Mouse (Mus musculus) olfactory bulb, adult 2 months (tissue): ENCODE measurements around the gene Satb2. TPM values are rescaled to one million over a fixed set of nuclear protein-coding genes. Genes with fewer than 3 reads are reported as not detected.

Source experiments
- H3K27ac ChIP-seq: fragments of 200-500 bp; 2 replicates; pipeline ENCODE4 v1.5.1; 2012; ENCODE audit warnings: low read depth, low read length; ENCODE audit not compliant: insufficient read depth
- H3K4me1 ChIP-seq: fragments of 200-500 bp; 2 replicates; pipeline ENCODE4 v1.6.1; 2012; ENCODE audit warnings: low read length; ENCODE audit not compliant: control insufficient read depth, insufficient read depth
- H3K4me3 ChIP-seq: fragments of 200-500 bp; 2 replicates; pipeline ENCODE4 v1.5.1; 2012; ENCODE audit warnings: mild to moderate bottlenecking, low read depth, low read length, moderate library complexity; ENCODE audit not compliant: insufficient read depth
- CTCF ChIP-seq: fragments of 200-500 bp; IDR thresholded peaks from 2 replicates; pipeline ENCODE4 v1.5.1; 2012; ENCODE audit warnings: low read depth, mild to moderate bottlenecking, low read length, moderate library complexity; ENCODE audit not compliant: insufficient read depth
- POLR2A ChIP-seq: fragments of 200-500 bp; IDR thresholded peaks from 2 replicates; pipeline ENCODE4 v1.6.1; 2012; ENCODE audit warnings: mild to moderate bottlenecking, low read depth, low read length, moderate library complexity; ENCODE audit not compliant: insufficient read depth
- WGBS: fragments of 180-500 bp; shearing (Covaris S2); methylation state at CpG from one replicate; pipeline ENCODE4 v1.1.7; 2018; 5-methylcytosine and 5-hydroxymethylcytosine counted together
- polyA plus RNA-seq: library from polyadenylated mRNA; stranded (reverse); fragments of >200 nt; gene quantifications from 2 replicates; pipeline ENCODE4 v1.2.4, GENCODE M21; 2012; ENCODE audit warnings: low replicate concordance; ENCODE audit not compliant: missing spikeins, insufficient read depth, insufficient read length

Satb2 gene
- polyA plus RNA-seq, 1 experiment, result not detected

- Histone ChIP-seq H3K4me1 (no peaks in the 10 kb centered on the region), H3K27ac (no peak overlapping the region), H3K4me3 (no peak overlapping the region)
- TF ChIP-seq CTCF (no peak), POLR2A (no peak)
- WGBS, result 32% methylated on average over 6 of the region's 6 CpGs
Measured at GRCm38 (mm10) chr1:56833307-56833706, 145.1 kb downstream of the Satb2 start.

DNA sequence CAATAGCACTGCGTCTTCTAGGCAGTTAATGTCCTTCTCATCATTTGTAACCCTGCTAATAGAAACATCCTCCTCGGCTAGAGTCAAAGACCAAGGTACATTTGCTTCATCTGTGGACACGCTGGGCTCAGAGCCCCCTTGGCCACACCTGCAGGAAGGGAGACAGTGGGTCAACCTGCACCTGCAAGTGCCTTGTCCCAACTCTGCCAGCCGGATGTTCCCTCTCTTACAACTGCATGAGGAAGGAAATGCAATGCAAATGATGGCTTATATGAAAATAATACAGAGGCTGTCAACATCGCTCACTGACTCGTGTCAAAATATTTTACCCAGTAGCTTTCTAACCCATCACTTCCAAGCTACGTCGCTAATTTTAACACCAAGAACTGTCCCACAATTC, 145.7 kb downstream of the Satb2 start:
- H3K4me1 ChIP-seq, result no peaks in the 10 kb centered on the region
- WGBS, result 58% methylated on average over 8 of the region's 8 CpGs
- H3K27ac ChIP-seq, result no peak overlapping the region

GRCm38 (mm10) chr1:56822735-56823134, 155.7 kb downstream of the Satb2 start:
- no peaks in the 10 kb centered on the region for H3K4me1 ChIP-seq
- H3K27ac ChIP-seq, result no peak overlapping the region
- TF ChIP-seq POLR2A (no peak), CTCF (no peak)
- no peak overlapping the region for H3K4me3 ChIP-seq
- WGBS, result 85% methylated on average over 5 of the region's 5 CpGs

More for the DNA sequence above, 145.7 kb downstream of the Satb2 start:
- TF ChIP-seq POLR2A (no peak), CTCF (no peak)
- no peak overlapping the region for H3K4me3 ChIP-seq

DNA sequence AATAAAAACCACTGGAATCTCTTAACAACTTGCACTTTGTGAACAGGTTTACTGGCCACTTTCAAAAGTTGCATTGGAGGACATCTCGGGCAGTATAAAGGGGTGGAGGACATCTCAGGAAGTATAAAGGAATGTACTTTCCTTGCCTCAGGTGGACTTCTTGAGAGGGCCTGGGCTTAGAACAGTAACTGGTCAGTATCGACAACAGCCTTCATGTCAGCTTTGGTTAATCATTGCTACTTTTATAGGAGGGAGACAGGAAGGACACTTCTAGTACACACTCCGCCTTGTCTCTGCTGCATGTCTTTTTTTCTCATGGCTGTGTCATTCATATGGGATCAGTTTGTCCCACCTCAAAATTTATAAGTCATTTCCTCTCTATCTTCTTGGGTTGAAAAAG, 156.4 kb downstream of the Satb2 start:
- TF ChIP-seq POLR2A, result no peak
- TF ChIP-seq CTCF, result no peak
- 98% methylated on average over 3 of the region's 3 CpGs for whole genome bisulfite sequencing
- no peak overlapping the region for H3K27ac ChIP-seq

DNA sequence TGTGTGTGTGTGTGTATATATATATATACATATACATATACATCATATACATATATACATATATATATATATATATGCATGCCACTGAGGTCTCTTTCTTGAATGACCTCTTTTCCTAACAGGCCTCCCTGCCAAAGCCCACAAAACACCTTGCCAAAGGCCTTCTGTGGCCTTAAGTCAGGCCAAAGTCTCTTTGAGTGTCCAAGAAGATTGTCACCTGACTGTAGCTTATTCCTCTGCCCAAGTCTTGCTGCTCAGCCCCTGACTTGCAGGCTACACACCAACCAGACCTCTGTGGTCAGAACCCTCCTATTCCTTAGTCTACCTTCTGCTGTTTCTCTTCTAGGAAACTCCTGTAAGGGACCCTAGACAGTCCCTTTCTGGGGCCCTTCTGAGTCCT, 164.9 kb downstream of the Satb2 start:
- no peak overlapping the region for H3K27ac ChIP-seq
- TF ChIP-seq POLR2A (no peak), CTCF (no peak)

More for the DNA sequence above, 156.4 kb downstream of the Satb2 start:
- H3K4me1 ChIP-seq, result no peaks in the 10 kb centered on the region
- no peak overlapping the region for H3K4me3 ChIP-seq

GRCm38 (mm10) chr1:56812961-56813360, 165.5 kb downstream of the Satb2 start:
- Histone ChIP-seq H3K4me1 (no peaks in the 10 kb centered on the region), H3K27ac (no peak overlapping the region), H3K4me3 (no peak overlapping the region)
- no peak for TF ChIP-seq CTCF
- TF ChIP-seq POLR2A, result no peak
- 93% methylated on average over 4 of the region's 4 CpGs for WGBS

More for the DNA sequence above, 164.9 kb downstream of the Satb2 start:
- no peak overlapping the region for H3K4me3 ChIP-seq
- no peaks in the 10 kb centered on the region for H3K4me1 ChIP-seq

GRCm38 (mm10) chr1:56811486-56811885, 167.0 kb downstream of the Satb2 start:
- Histone ChIP-seq H3K4me1 (no peaks in the 10 kb centered on the region), H3K27ac (no peak overlapping the region), H3K4me3 (no peak overlapping the region)
- 94% methylated on average over 3 of the region's 3 CpGs for whole genome bisulfite sequencing
- no peak for TF ChIP-seq CTCF
- TF ChIP-seq POLR2A, result no peak

DNA sequence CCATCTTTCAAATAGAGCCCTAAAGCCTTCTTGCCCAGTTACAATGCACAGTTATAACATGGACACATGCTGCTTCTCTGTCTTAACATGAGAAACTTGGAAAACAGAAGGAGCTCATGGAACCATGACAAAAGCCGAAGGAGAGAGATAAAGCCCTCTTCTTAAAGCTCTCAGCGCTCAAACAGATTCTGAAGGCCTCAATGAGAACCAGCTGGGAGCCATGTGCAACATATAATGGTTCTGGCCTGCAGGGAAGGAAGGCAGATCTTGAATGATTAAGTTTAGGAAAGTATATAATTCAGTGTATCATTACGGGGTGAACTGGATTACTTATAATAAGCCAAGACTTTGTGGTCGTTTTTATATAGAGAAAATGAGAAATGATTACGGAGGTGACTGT, 172.4 kb downstream of the Satb2 start:
- no peak for TF ChIP-seq POLR2A
- TF ChIP-seq CTCF, result no peak
- Histone ChIP-seq H3K4me3 (no peak overlapping the region), H3K4me1 (no peaks in the 10 kb centered on the region), H3K27ac (no peak overlapping the region)
- WGBS, result 86% methylated on average over 5 of the region's 5 CpGs

GRCm38 (mm10) chr1:56800611-56801010, 177.8 kb downstream of the Satb2 start:
- TF ChIP-seq POLR2A (no peak), CTCF (no peak)
- H3K27ac ChIP-seq, result no peak overlapping the region
- H3K4me3 ChIP-seq, result no peak overlapping the region
- H3K4me1 ChIP-seq, result no peaks in the 10 kb centered on the region
- WGBS, result 52% methylated on average over 7 of the region's 7 CpGs
